Comparison of ENCODE assay signal across 15 mouse cellular contexts in the genomic region with DNA sequence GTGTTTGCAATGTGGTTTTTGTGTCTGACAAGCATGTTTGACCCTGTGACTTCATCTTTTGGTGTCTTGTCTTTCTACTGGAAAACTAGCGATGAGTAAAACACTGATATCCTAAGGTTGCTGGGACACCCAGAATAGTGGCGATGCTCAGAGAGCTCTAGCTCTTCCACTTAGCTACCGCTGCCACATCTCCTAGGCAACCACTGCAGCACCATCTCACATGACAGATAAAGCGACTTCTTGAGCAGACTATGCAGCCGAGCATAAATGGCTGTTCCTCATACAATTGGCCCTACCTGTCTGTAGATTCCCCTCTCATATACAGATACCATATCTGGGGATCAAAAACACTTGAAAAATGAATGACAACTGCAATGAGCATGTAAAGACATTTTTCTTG. TPM values are rescaled to one million over a fixed set of nuclear protein-coding genes. Genes with fewer than 3 reads are reported as not detected.
DNase-seq lines count a peak whose midpoint lies in the region; ATAC-seq lines count a peak whose summit lies in the region.
"Had no signal": no experiment of that assay in that cellular context is flagged by ENCODE, and none has a peak within 500 bp of the region (broad histone marks: within the 10 kb centered on the region; RNA-seq: fewer than 3 reads in every experiment).

No protein-coding gene starts in this region.

- H3K27ac ChIP-seq in forebrain, embryonic 16.5 days (ENCODE audit: low read length) = no peak overlapping the region
- H3K27ac ChIP-seq: heart, adult 2 months; limb, embryonic 12.5 days; stomach, embryonic 15.5 days had no signal

- intact Hi-C loops in left cerebral cortex, postnatal 4 days (cut with DNase I) = no loop called here

- no peak overlapping the region for H3K4me2 ChIP-seq in forebrain, embryonic 16.5 days (ENCODE audit: low read length)
- H3K4me2 ChIP-seq: limb, embryonic 12.5 days; stomach, embryonic 15.5 days had no signal

- no peak overlapping the region for H3K9ac ChIP-seq in forebrain, embryonic 16.5 days (replicated peaks; ENCODE audit: low read depth, low read length)
- H3K9ac ChIP-seq: limb, embryonic 12.5 days; stomach, embryonic 15.5 days had no signal

- peak; percentile 94 for ATAC-seq in forebrain, embryonic 16.5 days
- ATAC-seq in megakaryocyte-erythroid progenitor cell, adult 5-6 weeks (replicated peaks; ENCODE audit: low FRiP score, low TSS enrichment, poor library complexity, severe bottlenecking) = no peak

- H3K9me3 ChIP-seq in forebrain, embryonic 16.5 days (ENCODE audit: control insufficient read depth, low read length) = no peaks in the 10 kb centered on the region
- H3K9me3 ChIP-seq: limb, embryonic 12.5 days; stomach, embryonic 15.5 days had no signal

- 47% methylated on average over 5 of the region's 5 CpGs for WGBS in forebrain, embryonic 16.5 days

- no peak overlapping the region for H3K4me3 ChIP-seq in forebrain, embryonic 16.5 days (replicated peaks; ENCODE audit: low read length)
- H3K4me3 ChIP-seq: heart, adult 2 months; limb, embryonic 12.5 days; stomach, embryonic 15.5 days had no signal

- peak; percentile 21 for DNase-seq in left cerebral cortex, adult 11 months (ENCODE audit: low spot score)
- DNase-seq in left cerebral cortex, postnatal 4 days = no peak
- DNase-seq in layer of hippocampus, adult 9-11 months = peak; percentile 61
- DNase-seq in right cerebral cortex, postnatal 10 days (ENCODE audit: low spot score in 2 of 2) = peak; percentile 65 to 80
- no peak for DNase-seq in kidney, postnatal 14 days
- DNase-seq in cerebellum, adult 11-12 months = no peak
- DNase-seq: adrenal gland, adult 2 months; heart, adult 2 months; heart, postnatal 4 days; kidney, adult 9 months; lung, adult 2 months had no signal

- H3K4me1 ChIP-seq in forebrain, embryonic 16.5 days (replicated peaks; ENCODE audit: control insufficient read depth, insufficient read depth, low read length) = 0 out of 2 replicates have a peak, but pooled peaks cover 3% of the 10 kb centered on the region
- H3K4me1 ChIP-seq: stomach, embryonic 15.5 days had no signal

- no peaks in the 10 kb centered on the region for H3K36me3 ChIP-seq in forebrain, embryonic 16.5 days (ENCODE audit: control insufficient read depth, insufficient read depth)
- H3K36me3 ChIP-seq: limb, embryonic 12.5 days; stomach, embryonic 15.5 days had no signal

- no peaks in the 10 kb centered on the region for H3K27me3 ChIP-seq in forebrain, embryonic 16.5 days (replicated peaks; ENCODE audit: control insufficient read depth, insufficient read depth, low read length)
- H3K27me3 ChIP-seq: stomach, embryonic 15.5 days had no signal

RNA-seq across cellular contexts. Expression of a gene that starts 34.8 kb away (rescaled TPM):
- 100 to 1,000 TPM; 171 to 197 TPM for total RNA-seq in left cerebral cortex, postnatal 4 days (2021)
- polyA plus RNA-seq in forebrain, embryonic 16.5 days (2015; fragmentation: Nextera tagmentation; extraction: Ambion mirVana) = 408 and 409 TPM in 2 replicates
- 34.2 and 43.7 TPM in 2 replicates for total RNA-seq in megakaryocyte-erythroid progenitor cell, adult 5-6 weeks (2014; fragmentation: Nextera tagmentation)
- total RNA-seq in megakaryocyte-erythroid progenitor cell, adult 5-6 weeks (2017) = 54.1 and 61.3 TPM in 2 replicates

Comparison
In these comparisons a context has a peak if more than half of its experiments do, and no peak if none do; other contexts are left out.
1. DNase-seq: peak in left cerebral cortex, adult 11 months (single experiment), layer of hippocampus, adult 9-11 months (single experiment) and right cerebral cortex, postnatal 10 days (2 of 2); none in left cerebral cortex, postnatal 4 days (single experiment), kidney, postnatal 14 days (single experiment) and cerebellum, adult 11-12 months (single experiment).